Mouse (Mus musculus) neural tube, embryonic 14.5 days (tissue): ENCODE data around the gene Gm15262. TPM values are rescaled to one million over a fixed set of nuclear protein-coding genes. Genes with fewer than 3 reads are reported as not detected.

Experiments used
- polyA plus RNA-seq: library from polyadenylated mRNA; unstranded; fragments of >200 nt; fragmentation: Nextera tagmentation; extraction: Ambion mirVana; gene quantifications from 2 replicates; pipeline ENCODE4 v1.2.1, GENCODE M21; 2014

Gene Gm15262
- polyA plus RNA-seq, 1 experiment from 2014 or later: not detected

Other genes starting within 250 kb of the Gm15262 start
- gene Scml2, start 170.3 kb upstream of the Gm15262 start, polyA plus RNA-seq: 3.5 and 4.2 TPM in 2 replicates